Mouse (Mus musculus): ENCODE measurements around the gene Foxn4.

Foxn4 gene

GRCm38 (mm10) chr5:114273693-114274402 is at the start of gene Foxn4:
Foxn4 (minus strand) TSS chr5:114273807.
- no peak for DNase-seq

GRCm38 (mm10) chr5:114323105-114323790 is 49.6 kb upstream of the Foxn4 start:
- DNase-seq: no peak

- DNase-seq: no peak
Observed at GRCm38 (mm10) chr5:114309680-114310036, 36.1 kb upstream of the Foxn4 start.

GRCm38 (mm10) chr5:114308765-114309679 is 35.4 kb upstream of the Foxn4 start:
- peak; percentile 5 for DNase-seq

GRCm38 (mm10) chr5:114306496-114306895 is 32.9 kb upstream of the Foxn4 start:
- no peak for DNase-seq

- no peak for DNase-seq
Observed at GRCm38 (mm10) chr5:114303166-114303565, 29.6 kb upstream of the Foxn4 start.

- DNase-seq: no peak
Observed at GRCm38 (mm10) chr5:114299883-114300610, 26.4 kb upstream of the Foxn4 start.

GRCm38 (mm10) chr5:114299156-114299855 is 25.7 kb upstream of the Foxn4 start:
- DNase-seq: no peak

GRCm38 (mm10) chr5:114298212-114298894 is 24.7 kb upstream of the Foxn4 start:
- no peak for DNase-seq

- no peak for DNase-seq
Observed at GRCm38 (mm10) chr5:114296693-114297631, 23.4 kb upstream of the Foxn4 start.

- no peak for DNase-seq
Observed at GRCm38 (mm10) chr5:114290004-114290403, 16.4 kb upstream of the Foxn4 start.

- DNase-seq: no peak
Observed at GRCm38 (mm10) chr5:114288874-114289273, 15.3 kb upstream of the Foxn4 start, which contains the start of gene Myo1h. Myo1h (plus strand) TSS chr5:114289166.

- no peak for DNase-seq
Observed at GRCm38 (mm10) chr5:114288396-114288795, 14.8 kb upstream of the Foxn4 start.

GRCm38 (mm10) chr5:114286872-114287571 is 13.4 kb upstream of the Foxn4 start:
- DNase-seq: no peak

GRCm38 (mm10) chr5:114286102-114286501 is 12.5 kb upstream of the Foxn4 start:
- DNase-seq: no peak

GRCm38 (mm10) chr5:114285398-114285700 is 11.7 kb upstream of the Foxn4 start:
- peak; percentile 28 for DNase-seq

GRCm38 (mm10) chr5:114284604-114285397 is 11.2 kb upstream of the Foxn4 start:
- peak; percentile 14 for DNase-seq

- no peak for DNase-seq
Observed at GRCm38 (mm10) chr5:114282346-114282745, 8.7 kb upstream of the Foxn4 start.
